Mouse (Mus musculus): ENCODE data around the gene Zbbx.

- no peak for TF ChIP-seq GATA1 (IDR thresholded peaks at IDR 0.05; ENCODE audit: borderline replicate concordance, low read length)
- TF ChIP-seq FLI1 (IDR thresholded peaks at IDR 0.05; ENCODE audit: low read length): no peak
Observed at GRCm38 (mm10) chr3:75085762-75086161, 79.1 kb downstream of the Zbbx start.
